Mouse (Mus musculus): ENCODE measurements around the gene Mcm2. TPM values are rescaled to one million over a fixed set of nuclear protein-coding genes. Genes with fewer than 3 reads are reported as not detected.

Mcm2 gene
- polyA plus RNA-seq, 1 experiment from 2014 or later, result 59.3 TPM

GRCm38 (mm10) chr6:88884195-88884594, 14.4 kb downstream of the Mcm2 start:
- WGBS, result 91% methylated on average over 10 of the region's 10 CpGs

GRCm38 (mm10) chr6:88881334-88881733, 17.2 kb downstream of the Mcm2 start:
- 87% methylated on average over 7 of the region's 7 CpGs for WGBS
- Histone ChIP-seq H3K9ac (ENCODE audit: low read depth, low read length) (no peak overlapping the region), H3K4me2 (ENCODE audit: low read length) (no peak overlapping the region), H3K4me3 (replicated peaks; ENCODE audit: low read depth, low read length) (no peak overlapping the region), H3K9me3 (replicated peaks; ENCODE audit: low read length) (no peaks in the 10 kb centered on the region), H3K36me3 (ENCODE audit: insufficient read depth, low read length) (peaks cover 33% of the 10 kb centered on the region), H3K27ac (no peak overlapping the region), H3K4me1 (replicated peaks; ENCODE audit: insufficient read depth, low read length) (no peaks in the 10 kb centered on the region), H3K27me3 (ENCODE audit: insufficient read depth, low read length) (no peaks in the 10 kb centered on the region)
- ATAC-seq (replicated peaks; ENCODE audit: low FRiP score, low read depth), result no peak
- TF ChIP-seq CTCF (IDR thresholded peaks at IDR 0.05; ENCODE audit: low read depth), result no peak
- DNase-seq (ENCODE audit: low spot score), result no peak

More at GRCm38 (mm10) chr6:88884195-88884594, 14.4 kb downstream of the Mcm2 start:
- no peak overlapping the region for H3K4me3 ChIP-seq (replicated peaks; ENCODE audit: low read depth, low read length)
- H3K9me3 ChIP-seq (replicated peaks; ENCODE audit: low read length), result no peaks in the 10 kb centered on the region
- H3K27me3 ChIP-seq (ENCODE audit: insufficient read depth, low read length), result no peaks in the 10 kb centered on the region
- ATAC-seq (replicated peaks; ENCODE audit: low FRiP score, low read depth) (no peak), DNase-seq (ENCODE audit: low spot score) (no peak)
- H3K4me2 ChIP-seq (ENCODE audit: low read length), result no peak overlapping the region
- H3K27ac ChIP-seq, result no peak overlapping the region
- H3K4me1 ChIP-seq (replicated peaks; ENCODE audit: insufficient read depth, low read length), result no peaks in the 10 kb centered on the region
- H3K9ac ChIP-seq (ENCODE audit: low read depth, low read length), result no peak overlapping the region
- peaks cover 60% of the 10 kb centered on the region for H3K36me3 ChIP-seq (ENCODE audit: insufficient read depth, low read length)
- TF ChIP-seq CTCF (IDR thresholded peaks at IDR 0.05; ENCODE audit: low read depth), result no peak

GRCm38 (mm10) chr6:88879471-88879870, 19.1 kb downstream of the Mcm2 start:
- Histone ChIP-seq H3K27me3 (ENCODE audit: insufficient read depth, low read length) (no peaks in the 10 kb centered on the region), H3K4me1 (replicated peaks; ENCODE audit: insufficient read depth, low read length) (no peaks in the 10 kb centered on the region), H3K27ac (no peak overlapping the region), H3K9ac (ENCODE audit: low read depth, low read length) (no peak overlapping the region), H3K4me2 (ENCODE audit: low read length) (no peak overlapping the region), H3K4me3 (replicated peaks; ENCODE audit: low read depth, low read length) (no peak overlapping the region), H3K36me3 (ENCODE audit: insufficient read depth, low read length) (peaks cover 20% of the 10 kb centered on the region), H3K9me3 (replicated peaks; ENCODE audit: low read length) (no peaks in the 10 kb centered on the region)
- 66% methylated on average over 4 of the region's 4 CpGs for WGBS
- DNase-seq (ENCODE audit: low spot score), result no peak
- ATAC-seq (replicated peaks; ENCODE audit: low FRiP score, low read depth), result no peak
- peak; percentile 42; the same call in 1 of the 2 replicates for TF ChIP-seq CTCF (IDR thresholded peaks at IDR 0.05; ENCODE audit: low read depth)

- 5% methylated on average over 62 of the region's 63 CpGs for WGBS
- no peaks in the 10 kb centered on the region for H3K36me3 ChIP-seq (ENCODE audit: insufficient read depth, low read length)
- H3K27ac ChIP-seq, result no peak within 1 kb of the TSS; the same call in 1 of the 2 replicates
- no peaks in the 10 kb centered on the region for H3K27me3 ChIP-seq (ENCODE audit: insufficient read depth, low read length)
- H3K4me2 ChIP-seq (ENCODE audit: low read length), result peak within 1 kb of the TSS; percentile 99
- peak within 1 kb of the TSS; percentile 81 for H3K9ac ChIP-seq (ENCODE audit: low read depth, low read length)
- DNase-seq (ENCODE audit: low spot score) (peak; percentile 76), ATAC-seq (replicated peaks; ENCODE audit: low FRiP score, low read depth) (peak; percentile 67)
- no peaks in the 10 kb centered on the region for H3K9me3 ChIP-seq (replicated peaks; ENCODE audit: low read length)
- TF ChIP-seq CTCF (IDR thresholded peaks at IDR 0.05; ENCODE audit: low read depth), result no peak
- H3K4me3 ChIP-seq (replicated peaks; ENCODE audit: low read depth, low read length), result peak within 1 kb of the TSS; percentile 71
- H3K4me1 ChIP-seq (replicated peaks; ENCODE audit: insufficient read depth, low read length), result no peaks in the 10 kb centered on the region
These were observed 23.6 kb downstream of the Mcm2 start, which contains the start of gene Podxl2 for GRCm38 (mm10) chr6:88874868-88875508. Podxl2 (minus strand) TSS chr6:88875044.

GRCm38 (mm10) chr6:88873965-88874867, 24.4 kb downstream of the Mcm2 start:
- Histone ChIP-seq H3K4me3 (replicated peaks; ENCODE audit: low read depth, low read length) (peak overlapping the region; percentile 71), H3K9ac (ENCODE audit: low read depth, low read length) (peak overlapping the region; percentile 81), H3K27ac (no peak overlapping the region; the same call in 1 of the 2 replicates), H3K4me2 (ENCODE audit: low read length) (peak overlapping the region; percentile 99), H3K4me1 (replicated peaks; ENCODE audit: insufficient read depth, low read length) (no peaks in the 10 kb centered on the region), H3K9me3 (replicated peaks; ENCODE audit: low read length) (no peaks in the 10 kb centered on the region), H3K36me3 (ENCODE audit: insufficient read depth, low read length) (no peaks in the 10 kb centered on the region), H3K27me3 (ENCODE audit: insufficient read depth, low read length) (no peaks in the 10 kb centered on the region)
- under 1% methylated on average over 66 of the region's 74 CpGs for WGBS
- peak; percentile 47 for DNase-seq (ENCODE audit: low spot score)
- peak; percentile 59 for ATAC-seq (replicated peaks; ENCODE audit: low FRiP score, low read depth)
- no peak for TF ChIP-seq CTCF (IDR thresholded peaks at IDR 0.05; ENCODE audit: low read depth)

- Histone ChIP-seq H3K4me2 (ENCODE audit: low read length) (no peak overlapping the region), H3K27me3 (ENCODE audit: insufficient read depth, low read length) (no peaks in the 10 kb centered on the region), H3K4me1 (replicated peaks; ENCODE audit: insufficient read depth, low read length) (no peaks in the 10 kb centered on the region), H3K36me3 (ENCODE audit: insufficient read depth, low read length) (no peaks in the 10 kb centered on the region), H3K9me3 (replicated peaks; ENCODE audit: low read length) (no peaks in the 10 kb centered on the region), H3K4me3 (replicated peaks; ENCODE audit: low read depth, low read length) (no peak overlapping the region), H3K9ac (ENCODE audit: low read depth, low read length) (no peak overlapping the region), H3K27ac (no peak overlapping the region)
- TF ChIP-seq CTCF (IDR thresholded peaks at IDR 0.05; ENCODE audit: low read depth), result no peak
- ATAC-seq (replicated peaks; ENCODE audit: low FRiP score, low read depth), result no peak
- WGBS, result 51% methylated on average over 7 of the region's 7 CpGs
- no peak for DNase-seq (ENCODE audit: low spot score)
These were observed 25.8 kb downstream of the Mcm2 start for GRCm38 (mm10) chr6:88872811-88873210.
